Mouse (Mus musculus): ENCODE results near the gene Heatr5b. TPM values are rescaled to one million over a fixed set of nuclear protein-coding genes. Genes with fewer than 3 reads are reported as not detected.
A peak's percentile ranks its signal among the peaks of the same experiment; 100 is the strongest.

Heatr5b gene
- total and polyA plus RNA-seq, 2 experiments from 2014 or later = 11.5 to 52.0 TPM

DNA sequence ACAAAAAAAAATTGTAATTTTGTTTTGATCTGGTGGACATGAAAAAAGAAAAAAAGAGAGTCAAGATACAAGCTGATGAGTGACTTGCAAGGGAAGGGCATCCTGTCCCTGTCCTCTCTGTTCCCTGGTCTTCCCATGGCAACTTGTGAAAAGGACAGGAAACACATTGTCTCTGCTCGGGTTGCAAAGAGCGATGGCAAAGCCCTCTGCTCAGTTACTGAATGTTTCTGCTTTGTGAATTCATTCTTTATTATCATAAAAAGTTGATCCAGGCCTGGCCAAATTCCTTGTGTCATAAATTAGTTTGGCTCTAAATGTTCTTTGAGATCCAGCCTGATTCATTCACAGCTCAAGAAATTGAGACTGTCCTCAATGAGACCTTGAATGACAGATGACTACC lies 97.4 kb downstream of the Heatr5b start:
- no peak overlapping the region for H3K4me2 ChIP-seq (ENCODE audit: low read depth, low read length, poor library complexity, severe bottlenecking)
- H3K4me1 ChIP-seq (ENCODE audit: insufficient read depth, low read length) = peaks cover 8% of the 10 kb centered on the region; the same call in 1 of the 2 replicates
- ATAC-seq (ENCODE audit: low FRiP score) (no peak), DNase-seq (ENCODE audit: low spot score) (no peak)
- H3K4me3 ChIP-seq (ENCODE audit: low read depth, low read length) = no peak overlapping the region
- no peak for TF ChIP-seq CTCF (IDR thresholded peaks at IDR 0.05)
- 40% methylated on average over 2 of the region's 2 CpGs for WGBS
- no peaks in the 10 kb centered on the region for H3K36me3 ChIP-seq (ENCODE audit: insufficient read depth, low read length)
- no peak overlapping the region for H3K9ac ChIP-seq (replicated peaks; ENCODE audit: low read length, poor library complexity, severe bottlenecking)
- no peak overlapping the region for H3K27ac ChIP-seq (ENCODE audit: low read depth, low read length)
- H3K9me3 ChIP-seq (ENCODE audit: low read length) = no peaks in the 10 kb centered on the region
- H3K27me3 ChIP-seq (ENCODE audit: insufficient read depth, low read length) = no peaks in the 10 kb centered on the region

DNA sequence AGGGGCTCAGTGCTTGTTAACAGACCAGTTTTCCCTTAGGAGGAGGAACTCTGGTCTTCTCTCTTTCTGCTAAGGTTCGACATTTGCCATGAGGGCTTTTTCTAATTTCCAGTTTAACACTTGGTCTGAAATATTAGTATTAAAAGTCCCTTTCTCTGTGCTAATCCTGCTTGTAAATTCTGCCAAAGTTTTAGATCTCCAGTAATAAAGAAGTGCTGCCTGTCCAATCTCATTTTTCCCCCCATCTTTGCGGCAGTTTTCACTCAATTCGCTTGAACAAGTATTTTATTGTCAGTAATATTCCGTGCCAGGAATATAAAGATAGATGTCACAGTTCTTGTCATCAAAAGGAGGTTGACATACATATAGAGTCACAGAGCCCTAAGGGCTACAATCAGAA lies 98.1 kb downstream of the Heatr5b start, which contains the start of gene Strn:
Strn (minus strand) TSS at position 101 of the 400 bp plus-strand sequence.
- peak within 1 kb of the TSS; percentile 79 for H3K27ac ChIP-seq (ENCODE audit: low read depth, low read length)
- peak within 1 kb of the TSS; percentile 99 for H3K4me3 ChIP-seq (ENCODE audit: low read depth, low read length)
- H3K4me1 ChIP-seq (ENCODE audit: insufficient read depth, low read length) = peaks cover 8% of the 10 kb centered on the region; the same call in 1 of the 2 replicates
- DNase-seq (ENCODE audit: low spot score) (no peak), ATAC-seq (ENCODE audit: low FRiP score) (no peak)
- H3K9ac ChIP-seq (replicated peaks; ENCODE audit: low read length, poor library complexity, severe bottlenecking) = peak within 1 kb of the TSS; percentile 95
- no peaks in the 10 kb centered on the region for H3K27me3 ChIP-seq (ENCODE audit: insufficient read depth, low read length)
- H3K36me3 ChIP-seq (ENCODE audit: insufficient read depth, low read length) = no peaks in the 10 kb centered on the region
- TF ChIP-seq CTCF (IDR thresholded peaks at IDR 0.05) = no peak
- 31% methylated on average over 4 of the region's 4 CpGs for WGBS
- no peaks in the 10 kb centered on the region for H3K9me3 ChIP-seq (ENCODE audit: low read length)
- H3K4me2 ChIP-seq (ENCODE audit: low read depth, low read length, poor library complexity, severe bottlenecking) = peak within 1 kb of the TSS; percentile 67

DNA sequence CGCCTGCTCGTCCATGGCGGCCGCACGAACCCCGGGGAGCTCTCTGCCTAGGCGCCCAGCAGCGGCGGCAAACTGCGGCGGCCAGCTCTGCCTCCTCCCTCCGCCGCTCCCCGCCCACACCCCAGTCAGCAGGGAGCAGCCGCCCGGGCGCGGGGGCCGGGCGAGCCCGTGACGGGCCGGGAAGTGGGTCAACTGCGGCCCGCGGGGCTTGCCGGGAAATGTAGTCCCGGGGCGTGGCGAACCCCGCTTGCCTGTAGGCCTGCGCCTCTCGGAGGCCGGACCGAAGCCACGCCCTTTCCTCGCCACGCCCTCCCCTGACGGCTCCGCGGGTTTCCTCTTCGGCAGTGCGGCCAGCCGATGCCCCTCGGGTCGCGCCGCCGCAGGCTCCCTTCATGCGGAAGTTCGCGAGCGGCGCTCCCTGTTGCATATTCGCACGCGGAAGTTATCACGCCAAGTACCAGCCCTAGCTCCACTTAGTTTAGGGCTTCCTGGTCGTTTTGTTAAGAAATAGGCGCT lies 98.6 kb downstream of the Heatr5b start:
- no peaks in the 10 kb centered on the region for H3K9me3 ChIP-seq (ENCODE audit: low read length)
- peak; percentile 98 for ATAC-seq (ENCODE audit: low FRiP score)

DNA sequence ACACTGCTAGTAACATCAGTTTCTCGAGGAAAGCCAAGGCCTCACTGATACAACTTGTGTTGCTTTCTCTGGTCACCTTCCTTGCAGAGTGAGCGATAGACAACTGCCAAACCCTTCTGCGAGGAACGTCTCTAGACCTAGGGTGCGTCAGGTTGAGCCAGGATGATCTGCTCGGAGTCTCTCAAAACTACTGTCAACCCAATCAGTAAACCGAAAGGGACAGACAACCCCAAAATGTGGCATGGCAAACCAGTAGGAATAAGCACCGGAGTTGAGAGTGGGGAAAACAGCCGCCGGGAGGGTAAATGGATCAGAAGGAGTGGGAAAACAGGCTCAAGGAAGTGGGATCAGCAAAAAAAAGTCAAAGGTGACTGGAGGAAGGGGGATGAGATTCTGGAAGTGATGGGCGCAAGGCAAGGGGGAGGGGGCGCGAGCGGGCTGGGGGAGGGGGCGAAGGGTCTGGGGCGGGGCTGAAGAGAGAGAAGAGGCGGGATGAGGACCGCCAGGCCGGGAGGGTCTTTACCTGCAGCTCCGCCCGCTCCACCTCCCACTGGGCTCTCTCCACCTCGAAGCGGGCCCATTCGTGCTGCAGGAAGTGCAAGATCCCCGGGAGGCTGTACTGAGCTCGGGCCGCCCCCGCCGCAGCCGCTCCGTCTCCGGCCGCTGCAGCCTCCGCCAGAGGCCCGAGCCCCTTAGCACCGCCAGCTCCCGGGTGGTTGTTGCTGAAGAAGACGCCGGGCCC lies 99.3 kb downstream of the Heatr5b start:
- H3K27me3 ChIP-seq (ENCODE audit: insufficient read depth, low read length) = no peaks in the 10 kb centered on the region
- H3K4me2 ChIP-seq (ENCODE audit: low read depth, low read length, poor library complexity, severe bottlenecking) = peak overlapping the region; percentile 67
- H3K36me3 ChIP-seq (ENCODE audit: insufficient read depth, low read length) = no peaks in the 10 kb centered on the region
- DNase-seq (ENCODE audit: low spot score) (peak; percentile 29), ATAC-seq (ENCODE audit: low FRiP score) (peak; percentile 74)
- TF ChIP-seq CTCF (IDR thresholded peaks at IDR 0.05) = no peak
- no peaks in the 10 kb centered on the region for H3K9me3 ChIP-seq (ENCODE audit: low read length)
- H3K27ac ChIP-seq (ENCODE audit: low read depth, low read length) = peak overlapping the region; percentile 79
- peak overlapping the region; percentile 99 for H3K4me3 ChIP-seq (ENCODE audit: low read depth, low read length)
- peaks cover 8% of the 10 kb centered on the region; the same call in 1 of the 2 replicates for H3K4me1 ChIP-seq (ENCODE audit: insufficient read depth, low read length)
- WGBS = under 1% methylated on average over 30 of the region's 39 CpGs
- H3K9ac ChIP-seq (replicated peaks; ENCODE audit: low read length, poor library complexity, severe bottlenecking) = peak overlapping the region; percentile 95

More for the DNA sequence above, 98.6 kb downstream of the Heatr5b start:
- WGBS = under 1% methylated on average over 22 of the region's 60 CpGs
- no peaks in the 10 kb centered on the region for H3K36me3 ChIP-seq (ENCODE audit: insufficient read depth, low read length)
- peak overlapping the region; percentile 67 for H3K4me2 ChIP-seq (ENCODE audit: low read depth, low read length, poor library complexity, severe bottlenecking)
- DNase-seq (ENCODE audit: low spot score) = peak; percentile 97
- H3K27ac ChIP-seq (ENCODE audit: low read depth, low read length) = peak overlapping the region; percentile 79
- H3K9ac ChIP-seq (replicated peaks; ENCODE audit: low read length, poor library complexity, severe bottlenecking) = peak overlapping the region; percentile 95
- H3K4me3 ChIP-seq (ENCODE audit: low read depth, low read length) = peak overlapping the region; percentile 99
- H3K4me1 ChIP-seq (ENCODE audit: insufficient read depth, low read length) = peaks cover 8% of the 10 kb centered on the region; the same call in 1 of the 2 replicates
- no peak for TF ChIP-seq CTCF (IDR thresholded peaks at IDR 0.05)
- no peaks in the 10 kb centered on the region for H3K27me3 ChIP-seq (ENCODE audit: insufficient read depth, low read length)

DNA sequence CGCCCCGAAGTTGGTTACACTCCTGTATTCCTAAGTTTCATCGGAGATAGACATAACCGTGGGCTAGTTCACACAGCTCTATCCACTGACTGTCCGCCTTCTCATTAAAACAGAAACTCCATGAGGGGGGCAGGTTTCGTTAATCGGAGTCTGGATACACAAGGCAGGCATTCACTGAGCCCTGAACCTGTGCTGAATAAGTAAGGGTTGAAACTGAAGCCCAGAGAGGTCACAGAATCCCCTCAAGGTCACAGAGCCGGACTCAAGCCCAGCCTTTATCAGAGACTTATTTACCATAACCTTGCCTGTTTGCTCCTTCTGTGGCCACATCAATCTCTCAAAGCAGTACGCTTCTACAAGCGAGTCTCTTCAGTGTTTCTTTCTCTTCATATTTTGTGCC lies 100.4 kb downstream of the Heatr5b start:
- H3K9me3 ChIP-seq (ENCODE audit: low read length) = no peaks in the 10 kb centered on the region
- DNase-seq (ENCODE audit: low spot score) = no peak
- 68% methylated on average over 10 of the region's 10 CpGs for WGBS
- H3K27me3 ChIP-seq (ENCODE audit: insufficient read depth, low read length) = no peaks in the 10 kb centered on the region
- peak overlapping the region; percentile 99; the same call in 1 of the 2 replicates for H3K4me3 ChIP-seq (ENCODE audit: low read depth, low read length)
- no peak for TF ChIP-seq CTCF (IDR thresholded peaks at IDR 0.05)
- no peak for ATAC-seq (ENCODE audit: low FRiP score)
- H3K27ac ChIP-seq (ENCODE audit: low read depth, low read length) = no peak overlapping the region
- H3K9ac ChIP-seq (replicated peaks; ENCODE audit: low read length, poor library complexity, severe bottlenecking) = no peak overlapping the region
- H3K4me1 ChIP-seq (ENCODE audit: insufficient read depth, low read length) = peaks cover 8% of the 10 kb centered on the region; the same call in 1 of the 2 replicates
- H3K4me2 ChIP-seq (ENCODE audit: low read depth, low read length, poor library complexity, severe bottlenecking) = peak overlapping the region; percentile 67
- H3K36me3 ChIP-seq (ENCODE audit: insufficient read depth, low read length) = no peaks in the 10 kb centered on the region

DNA sequence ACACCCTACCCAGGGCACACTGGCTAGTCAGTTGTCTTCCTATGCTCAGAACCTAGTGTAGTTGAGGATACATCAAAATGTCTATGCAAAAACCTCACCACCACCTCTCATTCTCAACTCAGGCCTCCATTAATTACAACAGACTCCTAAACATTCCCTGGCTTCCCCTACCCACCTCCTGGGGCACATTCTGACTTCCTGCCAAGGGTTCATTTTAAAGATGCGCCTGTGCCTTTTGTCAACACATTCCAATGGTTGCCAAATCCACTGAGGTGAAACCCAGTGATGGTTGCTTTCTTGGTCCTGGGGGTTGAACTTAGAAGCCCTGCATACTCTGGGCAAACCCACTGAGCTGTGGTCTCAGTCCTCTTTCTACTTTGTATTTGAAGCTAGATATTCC lies 103.1 kb downstream of the Heatr5b start:
- TF ChIP-seq CTCF (IDR thresholded peaks at IDR 0.05) = no peak
- DNase-seq (ENCODE audit: low spot score) = no peak
- no peaks in the 10 kb centered on the region for H3K9me3 ChIP-seq (ENCODE audit: low read length)
- H3K27me3 ChIP-seq (ENCODE audit: insufficient read depth, low read length) = no peaks in the 10 kb centered on the region
- no peaks in the 10 kb centered on the region for H3K36me3 ChIP-seq (ENCODE audit: insufficient read depth, low read length)
- peaks cover 8% of the 10 kb centered on the region; the same call in 1 of the 2 replicates for H3K4me1 ChIP-seq (ENCODE audit: insufficient read depth, low read length)
- no peak overlapping the region for H3K9ac ChIP-seq (replicated peaks; ENCODE audit: low read length, poor library complexity, severe bottlenecking)
- no peak overlapping the region for H3K4me2 ChIP-seq (ENCODE audit: low read depth, low read length, poor library complexity, severe bottlenecking)
- WGBS = 47% methylated on average over 1 of the region's 1 CpGs
- H3K4me3 ChIP-seq (ENCODE audit: low read depth, low read length) = no peak overlapping the region
- no peak for ATAC-seq (ENCODE audit: low FRiP score)
- H3K27ac ChIP-seq (ENCODE audit: low read depth, low read length) = no peak overlapping the region

Measured in midbrain, postnatal 0 days (tissue).